Mouse (Mus musculus): ENCODE measurements at regions not wholly inside any gene's neighbourhood (a gene's known extent, or its start where the extent isn't known, plus 50 kb on each side); places are given as distances from the start of the nearest gene placed in this dataset.

GRCm38 (mm10) chr4:135632443-135632842 is 53.6 kb upstream of the Ifnlr1 start:
- no peak for DNase-seq (ENCODE audit: low read depth, low spot score)
- Histone ChIP-seq H3K27me3 (ENCODE audit: control insufficient read depth, insufficient read depth, low read length, poor library complexity, severe bottlenecking) (no peaks in the 10 kb centered on the region), H3K36me3 (ENCODE audit: control insufficient read depth, insufficient read depth, low read length, poor library complexity, severe bottlenecking) (no peaks in the 10 kb centered on the region)

GRCm38 (mm10) chr4:135629793-135630569 is 56.1 kb upstream of the Ifnlr1 start:
- no peaks in the 10 kb centered on the region for H3K27me3 ChIP-seq (ENCODE audit: control insufficient read depth, insufficient read depth, low read length, poor library complexity, severe bottlenecking)
- H3K36me3 ChIP-seq (ENCODE audit: control insufficient read depth, insufficient read depth, low read length, poor library complexity, severe bottlenecking), result no peaks in the 10 kb centered on the region
- DNase-seq (ENCODE audit: low read depth, low spot score), result no peak

DNA sequence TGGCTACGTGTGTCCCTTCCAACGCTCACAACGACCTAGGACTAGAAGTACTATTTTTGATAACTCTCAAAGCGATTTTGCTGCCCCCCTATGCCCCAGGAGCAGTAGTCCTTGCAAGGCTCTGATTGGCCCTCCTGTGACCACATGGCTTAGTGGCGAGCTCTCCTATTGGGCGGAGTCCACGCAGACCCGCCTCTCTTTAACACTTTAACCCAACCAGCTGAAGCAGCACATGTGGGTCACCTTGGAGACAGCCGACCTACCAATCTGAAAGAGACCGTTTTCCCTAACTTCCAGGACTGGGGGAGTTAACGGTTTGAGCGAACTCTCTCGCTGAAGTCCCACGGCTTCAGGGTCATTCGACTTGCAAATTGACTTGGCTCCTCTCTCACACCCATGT is 53.0 kb upstream of the Grhl3 start:
- Histone ChIP-seq H3K27me3 (ENCODE audit: control insufficient read depth, insufficient read depth, low read length, poor library complexity, severe bottlenecking) (no peaks in the 10 kb centered on the region), H3K36me3 (ENCODE audit: control insufficient read depth, insufficient read depth, low read length, poor library complexity, severe bottlenecking) (no peaks in the 10 kb centered on the region)
- no peak for DNase-seq (ENCODE audit: low read depth, low spot score)

DNA sequence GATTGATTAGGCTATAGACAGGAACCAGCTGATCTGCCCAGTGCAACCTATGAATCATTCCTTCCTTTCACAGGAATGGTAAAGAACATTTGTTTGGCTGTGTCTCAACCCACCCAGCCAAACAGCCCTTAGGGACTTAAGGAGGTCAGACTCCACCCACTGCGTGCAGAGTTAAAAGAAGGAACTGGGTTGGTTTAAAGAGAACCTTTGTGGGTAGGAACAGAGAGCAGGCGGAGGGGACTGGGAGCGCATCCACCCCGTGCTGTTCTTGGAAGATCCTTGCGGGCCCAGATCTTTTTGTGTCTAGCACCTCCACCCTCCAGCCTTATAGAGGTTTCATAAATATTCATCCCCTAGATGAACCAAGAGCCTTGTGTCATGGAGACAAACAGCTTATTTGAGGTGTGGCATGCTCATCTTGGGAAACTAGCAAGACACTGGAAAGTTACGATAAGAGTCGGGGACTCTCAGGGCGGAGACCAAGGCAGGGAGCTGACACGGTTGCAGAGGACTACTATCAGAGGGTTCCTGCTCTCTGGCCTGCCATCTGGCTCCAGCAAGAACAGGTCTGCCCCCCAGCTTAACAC is 49.8 kb upstream of the Grhl3 start:
- no peaks in the 10 kb centered on the region for H3K27me3 ChIP-seq (ENCODE audit: control insufficient read depth, insufficient read depth, low read length, poor library complexity, severe bottlenecking)
- DNase-seq (ENCODE audit: low read depth, low spot score), result peak; percentile 24
- H3K36me3 ChIP-seq (ENCODE audit: control insufficient read depth, insufficient read depth, low read length, poor library complexity, severe bottlenecking), result no peaks in the 10 kb centered on the region

Data from splenic B cell, adult 2 months (primary cell).